Mouse (Mus musculus) left cerebral cortex, adult 18-20 months (tissue): ENCODE data around the gene Nprl2. TPM values are rescaled to one million over a fixed set of nuclear protein-coding genes. Genes with fewer than 3 reads are reported as not detected.

ENCODE experiments used
- DNase-seq, 2 experiments: peaks; one replicate each; pipeline ENCODE4 v3.0.0; 2021 to 2022; ENCODE audit warnings: low spot score in 2 of 2, mixed read lengths in 1 of 2
- total RNA-seq, 2 experiments: library from RNA; stranded (reverse); gene quantifications; 2 replicates each; pipeline ENCODE4 v1.2.3; 2021

Gene Nprl2
- total RNA-seq, 2 experiments from 2014 or later = 42.2 to 43.6 TPM

- no peak for DNase-seq
These were observed 33.7 kb downstream of the Nprl2 start for GRCm38 (mm10) chr9:107575579-107576356.

DNA sequence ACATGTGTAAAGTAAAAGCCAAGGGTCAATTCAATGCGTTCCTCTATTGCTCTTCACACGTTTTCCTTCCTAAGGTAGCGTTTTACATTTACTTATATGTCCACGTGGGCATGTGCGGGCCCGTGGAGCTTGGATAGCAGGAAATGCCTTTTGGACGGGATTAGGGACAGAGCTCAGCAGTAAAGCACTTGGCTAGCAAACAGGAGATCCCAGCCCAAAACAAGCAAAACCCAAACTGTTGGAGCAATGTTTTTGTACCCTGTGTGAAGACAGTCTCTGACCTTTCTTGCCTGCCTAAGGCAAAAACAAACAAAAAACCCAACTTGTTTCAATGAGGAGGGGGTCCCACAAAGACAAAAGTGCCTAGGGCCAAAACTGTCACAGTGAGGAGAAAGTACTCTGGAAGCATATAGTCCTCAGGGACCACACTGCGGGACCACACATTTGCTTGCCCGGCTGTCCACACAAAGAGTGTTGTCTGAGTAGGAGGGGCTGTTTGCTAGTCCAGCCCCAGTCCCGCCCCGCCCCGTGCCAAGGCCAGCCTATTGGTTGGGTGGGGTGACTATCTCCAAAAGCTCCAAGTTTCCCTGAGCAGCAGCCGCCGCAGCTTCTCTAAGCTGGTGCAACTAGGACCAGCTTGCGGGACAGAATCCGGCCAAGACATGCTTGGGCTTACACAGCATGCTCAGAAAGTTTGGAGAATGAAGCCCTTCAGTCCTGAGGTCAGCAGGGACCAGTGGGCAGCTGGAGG, 34.5 kb downstream of the Nprl2 start, which contains the start of gene Hyal1:
TSS of gene Hyal1 (plus strand) at position 571 of the 751 bp plus-strand sequence.
- no peak for DNase-seq

DNA sequence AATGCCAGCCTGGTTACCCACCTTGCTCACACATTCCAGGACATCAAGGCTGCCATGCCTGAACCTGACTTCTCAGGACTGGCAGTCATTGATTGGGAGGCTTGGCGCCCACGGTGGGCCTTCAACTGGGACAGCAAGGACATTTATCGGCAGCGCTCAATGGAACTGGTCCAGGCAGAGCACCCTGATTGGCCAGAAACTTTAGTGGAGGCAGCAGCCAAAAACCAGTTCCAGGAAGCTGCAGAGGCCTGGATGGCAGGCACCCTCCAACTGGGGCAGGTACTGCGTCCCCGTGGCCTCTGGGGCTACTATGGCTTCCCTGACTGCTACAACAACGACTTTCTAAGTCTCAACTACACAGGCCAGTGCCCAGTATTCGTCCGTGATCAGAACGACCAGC, 35.8 kb downstream of the Nprl2 start:
- no peak for DNase-seq

DNA sequence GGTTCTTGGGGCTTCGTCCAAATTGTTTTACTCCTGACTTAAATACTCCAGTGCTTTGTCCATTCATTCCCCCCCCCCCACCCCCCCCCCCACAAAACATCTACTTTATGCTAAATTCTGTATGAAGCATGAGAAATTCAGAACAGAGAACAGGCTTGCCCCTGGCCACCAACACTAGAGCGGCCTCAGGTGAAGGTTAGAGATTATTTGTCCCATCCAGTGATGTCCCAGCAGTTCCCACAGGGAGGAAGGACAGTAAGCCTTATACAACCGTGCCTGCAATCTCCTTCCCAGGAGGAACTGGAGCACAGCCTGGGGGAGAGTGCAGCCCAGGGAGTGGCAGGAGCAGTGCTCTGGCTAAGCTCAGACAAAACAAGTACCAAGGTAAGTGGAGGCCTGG, 36.6 kb downstream of the Nprl2 start, which contains the start of gene Naa80:
TSS of gene Naa80 (plus strand) at position 301 of the 400 bp plus-strand sequence.
- no peak for DNase-seq

DNA sequence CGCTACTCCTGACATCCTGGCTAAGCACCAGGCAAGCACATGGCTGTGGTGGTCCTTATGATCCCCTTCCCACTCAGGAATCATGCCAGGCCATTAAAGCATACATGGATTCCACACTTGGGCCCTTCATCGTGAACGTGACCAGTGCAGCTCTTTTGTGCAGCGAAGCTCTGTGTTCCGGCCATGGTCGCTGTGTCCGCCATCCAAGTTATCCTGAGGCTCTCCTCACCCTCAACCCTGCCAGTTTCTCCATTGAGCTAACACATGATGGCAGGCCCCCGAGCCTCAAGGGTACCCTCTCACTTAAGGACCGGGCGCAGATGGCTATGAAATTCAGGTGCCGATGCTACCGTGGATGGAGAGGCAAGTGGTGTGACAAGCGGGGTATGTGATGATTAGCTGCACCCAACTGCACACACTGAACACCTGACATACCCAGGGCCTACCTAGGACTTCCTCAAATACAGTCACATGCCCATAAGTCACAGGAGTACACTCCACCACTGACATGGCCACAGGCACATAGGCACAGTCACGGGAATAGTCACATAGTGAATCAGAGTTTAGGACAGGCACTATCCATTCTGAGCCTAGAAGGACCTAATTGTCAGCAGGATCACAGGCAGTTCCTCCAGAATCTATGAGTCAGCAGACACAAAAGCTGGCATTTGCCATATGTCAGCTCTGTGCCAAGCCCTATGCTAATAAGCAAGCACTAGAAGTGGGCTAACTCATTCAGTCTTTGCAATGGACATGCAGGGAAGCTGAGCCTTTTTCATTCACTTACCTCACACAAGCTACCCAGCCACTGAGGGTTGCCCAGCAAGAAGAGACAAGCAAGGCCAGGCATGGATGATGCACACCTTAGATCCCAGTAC, 37.2 kb downstream of the Nprl2 start:
- no peak for DNase-seq

DNA sequence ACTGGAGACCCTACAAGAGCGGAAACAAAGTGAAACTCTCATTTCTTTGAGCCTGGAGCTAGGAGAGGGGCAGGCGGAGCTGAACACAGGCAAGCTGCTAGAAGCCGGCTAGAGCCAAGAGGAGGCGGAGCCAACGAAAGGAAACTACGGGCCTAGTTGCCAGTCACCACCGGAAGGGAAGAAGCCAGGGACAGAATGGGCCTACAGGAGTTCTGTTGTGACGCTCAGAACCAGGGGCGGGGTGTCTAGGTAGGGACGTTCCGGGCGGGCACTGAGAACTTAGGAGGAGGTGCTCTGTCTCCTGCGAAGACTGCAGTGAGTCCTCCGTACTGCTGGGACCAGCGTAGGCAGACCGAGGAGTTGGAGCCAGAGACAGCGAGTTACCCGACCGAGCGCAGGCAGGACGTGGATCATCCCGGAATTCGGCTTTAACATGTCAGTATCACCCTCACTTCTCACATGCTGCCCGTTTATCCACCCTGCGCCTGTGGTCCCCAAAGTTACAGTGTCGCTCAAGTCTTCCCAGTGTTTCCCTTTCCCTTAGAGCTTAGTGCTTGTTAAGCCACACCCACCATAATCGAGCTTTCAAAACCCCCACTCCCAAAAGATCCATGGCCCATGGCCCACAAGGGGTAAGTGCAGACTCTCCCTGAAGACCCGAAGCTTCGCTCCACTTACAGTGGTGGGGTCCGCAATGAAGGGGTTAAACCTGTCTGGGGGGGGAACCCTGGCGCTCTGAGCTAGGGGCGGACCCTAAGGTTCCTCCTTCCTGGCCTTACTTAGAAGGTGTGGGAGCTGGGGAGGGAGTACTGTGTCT, 38.7 kb downstream of the Nprl2 start, which contains the start of gene Hyal3:
TSS of gene Hyal3 (plus strand) at position 318 of the 817 bp plus-strand sequence.
- DNase-seq = peak; percentile 83 to 90

DNA sequence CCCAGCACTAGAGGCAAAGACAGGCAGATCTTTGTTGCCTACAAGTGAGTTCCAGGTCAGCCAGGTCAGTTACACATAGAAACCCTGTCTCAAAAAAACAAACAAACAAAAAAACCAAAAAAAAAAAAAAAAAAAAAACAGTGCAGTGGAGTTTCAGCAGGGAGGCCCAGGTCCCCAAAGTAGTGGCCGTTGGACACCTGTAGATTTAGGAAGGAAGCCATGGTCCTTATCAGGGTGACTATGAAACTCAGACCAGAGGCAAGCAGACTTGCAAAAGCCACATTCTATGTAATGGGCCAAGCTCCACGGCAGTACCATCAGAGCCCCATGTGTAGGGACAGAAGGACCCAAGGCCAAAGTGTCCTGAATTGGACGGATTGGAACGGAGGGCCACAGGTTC, 39.6 kb downstream of the Nprl2 start:
- no peak for DNase-seq

DNA sequence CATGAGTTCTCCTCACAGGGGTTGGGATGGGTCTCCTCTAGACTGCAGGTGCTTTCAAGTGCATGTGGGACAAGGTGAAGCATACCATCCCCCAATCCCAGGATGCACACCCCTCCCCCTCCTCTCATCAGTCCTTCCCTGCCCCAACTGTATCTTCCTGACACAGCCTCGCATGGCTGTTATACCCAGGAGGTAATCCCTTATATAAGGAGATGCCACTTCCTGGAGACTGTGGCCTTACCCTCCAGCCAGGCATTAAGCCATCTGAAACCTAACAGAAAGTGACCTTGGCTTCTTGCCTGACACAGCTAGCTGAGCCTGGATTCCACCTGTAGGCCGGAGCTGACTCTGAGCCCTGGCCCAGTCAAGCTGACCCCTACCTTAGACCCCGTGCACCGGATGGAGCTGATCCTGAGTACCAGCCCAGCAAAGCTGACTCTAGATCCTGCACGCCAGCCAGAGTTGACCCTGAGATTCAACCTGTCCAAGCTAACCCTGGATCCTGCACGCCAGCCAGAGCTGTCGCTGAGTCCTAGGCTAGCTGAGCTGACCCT, 40.6 kb downstream of the Nprl2 start:
- no peak for DNase-seq

- no peak for DNase-seq
These were observed 41.1 kb downstream of the Nprl2 start for GRCm38 (mm10) chr9:107583174-107583573.

DNA sequence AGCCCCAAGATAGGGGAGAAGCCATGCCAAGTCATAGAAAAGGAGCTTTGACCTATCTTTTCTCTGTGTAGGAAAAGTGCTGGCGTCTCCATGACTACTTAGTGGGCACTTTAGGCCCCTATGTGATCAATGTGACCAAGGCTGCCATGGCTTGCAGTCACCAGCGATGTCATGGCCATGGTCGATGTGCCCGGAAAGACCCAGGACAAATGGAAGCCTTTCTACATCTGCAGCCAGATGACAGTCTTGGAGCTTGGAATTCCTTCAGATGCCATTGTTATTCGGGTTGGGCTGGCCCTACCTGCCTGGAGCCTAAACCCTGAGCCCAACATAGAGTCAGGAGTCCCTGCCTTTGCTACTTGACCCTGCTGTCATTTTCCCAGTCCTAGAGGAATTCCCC, 44.5 kb downstream of the Nprl2 start:
- no peak for DNase-seq

GRCm38 (mm10) chr9:107586974-107587832, 45.2 kb downstream of the Nprl2 start, which contains the start of gene Ifrd2:
Gene Ifrd2 (plus strand): TSS chr9:107587642.
- peak; percentile 98 to 99 for DNase-seq

GRCm38 (mm10) chr9:107587833-107588639, 46.0 kb downstream of the Nprl2 start:
- DNase-seq = no peak

DNA sequence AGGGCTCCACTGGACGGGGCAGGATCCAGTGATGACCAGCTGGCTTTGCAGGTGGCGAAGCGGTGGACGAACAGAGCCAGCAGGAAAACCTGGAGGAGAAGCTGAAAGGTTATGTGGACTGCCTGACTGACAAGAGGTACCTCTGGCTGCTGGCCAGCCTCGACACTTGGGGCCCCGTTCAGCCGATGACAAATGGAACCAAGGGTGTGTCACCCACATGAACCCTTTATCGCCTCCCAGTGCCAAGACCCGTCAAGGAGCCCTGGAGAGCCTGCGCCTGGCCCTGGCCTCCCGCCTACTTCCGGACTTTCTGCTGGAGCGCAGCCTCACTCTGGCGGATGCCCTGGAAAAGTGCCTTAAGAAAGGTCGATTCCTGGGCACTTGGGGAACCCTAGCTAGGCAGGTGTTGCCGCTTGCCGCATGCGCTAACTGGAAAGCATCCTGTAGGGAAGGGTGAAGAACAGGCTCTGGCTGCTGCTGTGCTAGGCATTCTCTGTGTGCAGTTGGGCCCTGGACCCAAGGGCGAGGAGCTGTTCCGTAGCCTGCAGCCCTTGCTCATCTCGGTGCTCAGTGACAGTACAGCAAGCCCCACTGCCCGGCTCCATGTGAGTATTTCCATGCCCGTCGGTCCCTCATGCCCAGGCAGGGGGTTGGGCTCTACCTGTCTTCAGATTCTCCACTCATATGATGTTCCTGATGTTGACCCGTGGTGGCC, 48.2 kb downstream of the Nprl2 start:
- no peak for DNase-seq

DNA sequence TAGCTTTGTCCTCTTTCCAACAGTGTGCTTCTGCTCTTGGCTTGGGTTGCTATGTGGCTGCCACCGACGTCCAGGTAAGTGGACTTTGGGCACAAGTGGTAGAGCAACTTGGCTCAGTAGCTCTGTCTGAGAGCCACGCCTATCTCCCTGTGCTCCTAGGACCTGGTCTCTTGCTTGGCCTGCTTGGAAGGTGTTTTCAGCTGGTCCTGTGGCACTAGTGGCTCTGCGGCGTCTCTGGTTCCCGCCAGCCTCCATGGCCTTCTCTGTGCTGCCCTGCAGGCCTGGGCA, 48.7 kb downstream of the Nprl2 start:
- no peak for DNase-seq

DNA sequence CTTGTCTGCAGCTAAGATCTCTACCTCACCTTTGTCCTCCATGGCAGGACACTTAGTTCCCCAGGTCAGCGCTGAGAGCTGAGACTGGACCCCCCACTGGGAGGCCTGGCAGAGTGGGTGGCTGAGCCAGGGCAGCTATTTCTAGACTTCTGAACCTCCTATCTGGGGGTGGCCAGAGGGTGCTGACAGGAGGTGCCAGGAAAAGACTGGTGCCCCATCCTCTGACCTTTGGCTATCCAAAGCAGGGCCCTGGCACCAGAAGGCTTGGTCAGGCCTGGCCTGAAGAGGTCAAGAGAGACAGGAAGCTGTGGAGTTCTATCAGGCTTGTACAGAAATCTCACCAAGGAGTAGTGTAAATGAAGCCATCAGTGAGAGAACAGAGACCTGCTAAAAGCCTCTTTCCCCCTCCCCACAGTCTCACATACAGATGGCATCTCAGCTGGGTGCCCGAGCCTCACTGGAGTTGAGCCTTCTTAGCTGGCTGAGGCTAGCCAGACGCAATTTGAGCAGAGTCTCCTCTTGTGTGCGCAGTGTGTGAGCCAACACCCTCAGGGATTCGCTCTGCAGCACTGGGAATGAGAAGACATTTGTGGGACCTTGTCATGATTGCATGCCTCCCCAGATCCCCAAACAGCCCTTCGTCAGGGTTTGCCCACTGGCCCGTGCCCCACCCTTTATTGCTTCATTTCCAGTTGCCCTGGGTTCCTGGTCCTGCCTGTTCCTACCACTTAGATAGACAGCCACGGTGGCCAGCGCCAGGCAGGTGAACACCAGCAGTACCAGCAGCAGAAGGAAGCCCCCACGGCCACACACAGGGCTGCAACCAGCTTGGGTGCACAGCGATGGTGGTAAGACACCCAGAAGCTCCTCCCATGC, 51.3 kb downstream of the Nprl2 start:
- DNase-seq = no peak

- no peak for DNase-seq
These were observed 52.4 kb downstream of the Nprl2 start for GRCm38 (mm10) chr9:107594281-107595062.
